Mouse (Mus musculus): ENCODE results near the gene Cpeb4. TPM values are rescaled to one million over a fixed set of nuclear protein-coding genes. Genes with fewer than 3 reads are reported as not detected.

Gene Cpeb4
- polyA plus RNA-seq, 1 experiment from 2014 or later: 14.8 TPM

DNA sequence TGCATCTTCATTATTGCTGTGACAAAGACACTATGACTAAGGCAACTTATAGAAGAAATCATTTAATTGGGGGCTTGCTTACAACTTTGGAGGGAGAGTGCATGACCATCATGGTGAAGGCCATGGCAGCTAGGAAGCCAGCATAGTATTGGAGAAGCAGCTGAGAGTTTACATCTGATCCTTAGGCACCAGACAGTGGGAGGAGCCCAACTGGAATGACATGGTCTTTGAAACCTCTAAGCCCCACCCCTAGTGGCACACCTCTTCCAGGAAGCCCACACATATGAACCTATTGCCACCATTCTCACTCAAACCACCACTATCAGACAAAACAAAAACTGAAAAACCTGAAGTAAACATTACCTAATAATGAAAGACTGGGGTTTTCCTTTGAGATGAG is 88.1 kb downstream of the Cpeb4 start:
- Histone ChIP-seq H3K27me3 (ENCODE audit: control insufficient read depth, insufficient read depth, low read length) (no peaks in the 10 kb centered on the region), H3K9me3 (ENCODE audit: control insufficient read depth, low read length) (no peaks in the 10 kb centered on the region), H3K4me3 (ENCODE audit: control insufficient read depth in 1 of 2, insufficient read depth in 1 of 2, low read depth in 1 of 2, low read length in 2 of 2) (no peak overlapping the region), H3K4me2 (ENCODE audit: low read length) (no peak overlapping the region), H3K36me3 (ENCODE audit: control insufficient read depth, insufficient read depth, low read length) (no peaks in the 10 kb centered on the region), H3K27ac (replicated peaks in 1 of 2; ENCODE audit: control insufficient read depth in 1 of 2, insufficient read depth in 1 of 2, low read depth in 2 of 2, low read length in 2 of 2) (no peak overlapping the region), H3K4me1 (ENCODE audit: control insufficient read depth in 2 of 2, insufficient read depth in 2 of 2, low read length in 2 of 2) (no peaks in the 10 kb centered on the region), H3K9ac (ENCODE audit: low read length) (no peak overlapping the region)
- no peak for ATAC-seq (ENCODE audit: insufficient number of reproducible peaks, insufficient read depth, low FRiP score, low read depth)

DNA sequence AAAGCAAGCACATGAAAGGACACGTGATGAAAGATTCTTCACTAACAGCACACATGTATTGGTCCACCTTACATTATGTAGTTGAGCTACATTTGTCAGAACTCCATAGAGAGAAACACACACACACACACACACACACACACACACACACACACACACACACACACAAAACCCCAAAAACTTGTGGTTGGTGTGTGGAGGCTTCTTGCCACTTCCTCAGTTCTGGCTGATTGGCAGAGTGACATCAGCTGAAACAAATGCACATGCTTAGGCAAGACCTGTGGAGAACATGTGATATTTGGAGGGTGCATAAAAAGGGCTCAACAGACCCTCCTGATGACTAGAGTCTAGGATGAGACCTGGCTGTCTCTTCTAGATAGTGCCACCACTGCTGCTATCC is 92.0 kb downstream of the Cpeb4 start:
- H3K27ac ChIP-seq (replicated peaks in 1 of 2; ENCODE audit: control insufficient read depth in 1 of 2, insufficient read depth in 1 of 2, low read depth in 2 of 2, low read length in 2 of 2): no peak overlapping the region
- H3K36me3 ChIP-seq (ENCODE audit: control insufficient read depth, insufficient read depth, low read length): no peaks in the 10 kb centered on the region
- H3K4me3 ChIP-seq (ENCODE audit: control insufficient read depth in 1 of 2, insufficient read depth in 1 of 2, low read depth in 1 of 2, low read length in 2 of 2): no peak overlapping the region
- no peaks in the 10 kb centered on the region for H3K9me3 ChIP-seq (ENCODE audit: control insufficient read depth, low read length)
- H3K9ac ChIP-seq (ENCODE audit: low read length): no peak overlapping the region
- H3K4me2 ChIP-seq (ENCODE audit: low read length): no peak overlapping the region
- no peaks in the 10 kb centered on the region for H3K27me3 ChIP-seq (ENCODE audit: control insufficient read depth, insufficient read depth, low read length)
- H3K4me1 ChIP-seq (ENCODE audit: control insufficient read depth in 2 of 2, insufficient read depth in 2 of 2, low read length in 2 of 2): peaks cover 5 to 7% of the 10 kb centered on the region in 2 experiments; a peak in 2 of 4 replicates
- no peak for ATAC-seq (ENCODE audit: insufficient number of reproducible peaks, insufficient read depth, low FRiP score, low read depth)
- WGBS: 88% methylated on average over 1 of the region's 1 CpGs

DNA sequence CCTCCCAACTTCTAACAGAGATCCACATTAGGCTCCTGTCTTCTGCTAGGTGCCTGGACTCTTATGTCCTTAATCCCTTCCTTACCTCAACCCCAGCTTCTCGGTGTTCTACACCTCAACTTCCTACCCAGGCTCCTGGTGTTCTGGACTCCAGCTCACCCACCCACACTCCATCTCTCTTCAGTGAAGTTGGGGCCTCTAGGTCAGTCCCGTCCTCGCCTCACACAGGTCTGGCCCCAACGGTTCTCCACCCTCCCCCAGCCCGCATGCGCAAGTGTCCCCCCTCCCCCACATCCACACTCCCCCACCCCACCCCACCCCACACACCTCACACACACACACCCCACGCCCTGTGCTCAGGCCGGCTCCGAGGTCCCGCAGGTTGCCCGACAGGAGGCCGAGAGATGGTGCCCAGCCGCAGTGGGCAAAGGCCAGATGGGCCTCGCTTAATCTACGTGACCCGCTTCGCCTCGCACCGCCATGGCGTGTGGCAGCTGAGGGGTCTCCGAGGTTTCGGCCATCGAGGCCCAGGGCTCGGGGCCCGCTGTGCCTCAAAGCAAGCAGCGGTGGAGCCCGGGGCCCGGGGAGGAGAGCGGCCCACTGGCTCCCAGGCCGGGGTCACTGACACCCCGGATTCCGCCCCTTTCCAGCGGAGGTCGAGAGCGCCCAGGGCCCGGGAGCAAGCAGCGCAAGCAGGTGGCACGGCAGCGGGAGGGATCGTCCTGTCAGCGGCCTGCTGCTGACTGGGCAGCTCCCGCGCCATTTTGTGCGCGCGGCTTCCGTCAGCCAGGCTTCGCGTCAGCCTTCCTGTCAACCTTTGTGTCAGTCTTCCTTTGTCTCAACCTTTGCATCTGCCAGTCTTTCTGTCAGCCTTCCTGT is 93.5 kb downstream of the Cpeb4 start, which contains the start of gene 4930524B15Rik:
4930524B15Rik (plus strand) TSS at position 337 of the 879 bp plus-strand sequence.
- no peaks in the 10 kb centered on the region for H3K27me3 ChIP-seq (ENCODE audit: control insufficient read depth, insufficient read depth, low read length)
- H3K27ac ChIP-seq (replicated peaks in 1 of 2; ENCODE audit: control insufficient read depth in 1 of 2, insufficient read depth in 1 of 2, low read depth in 2 of 2, low read length in 2 of 2): no peak within 1 kb of the TSS
- no peak for ATAC-seq (ENCODE audit: insufficient number of reproducible peaks, insufficient read depth, low FRiP score, low read depth)
- H3K9me3 ChIP-seq (ENCODE audit: control insufficient read depth, low read length): no peaks in the 10 kb centered on the region
- peak within 1 kb of the TSS; percentile 74 for H3K9ac ChIP-seq (ENCODE audit: low read length)
- 31% methylated on average over 48 of the region's 49 CpGs for WGBS
- peak within 1 kb of the TSS; percentile 76 for H3K4me2 ChIP-seq (ENCODE audit: low read length)
- peak within 1 kb of the TSS; percentile 23 to 36 for H3K4me3 ChIP-seq (ENCODE audit: control insufficient read depth in 1 of 2, insufficient read depth in 1 of 2, low read depth in 1 of 2, low read length in 2 of 2)
- peaks cover 5 to 7% of the 10 kb centered on the region in 2 experiments; a peak in 2 of 4 replicates for H3K4me1 ChIP-seq (ENCODE audit: control insufficient read depth in 2 of 2, insufficient read depth in 2 of 2, low read length in 2 of 2)
- no peaks in the 10 kb centered on the region for H3K36me3 ChIP-seq (ENCODE audit: control insufficient read depth, insufficient read depth, low read length)

DNA sequence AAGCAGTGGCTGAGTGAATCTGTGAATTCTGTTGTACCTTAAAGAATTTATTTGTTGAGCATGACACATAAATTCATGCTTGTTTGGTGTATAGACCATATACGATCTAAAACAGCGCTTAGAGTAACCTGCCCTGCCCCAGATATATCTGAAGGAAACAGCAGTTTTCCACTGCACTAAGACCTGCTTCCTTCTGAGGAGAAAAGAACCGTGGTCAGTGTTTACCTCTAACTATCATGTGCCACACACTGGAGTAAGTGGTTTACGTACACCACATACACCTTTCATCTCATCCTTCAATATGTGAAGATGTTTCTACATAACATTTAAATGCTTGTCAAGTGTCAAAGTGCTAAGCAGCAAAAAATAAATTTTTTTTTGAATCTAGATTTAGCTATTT is 102.1 kb downstream of the Cpeb4 start:
- Histone ChIP-seq H3K4me1 (ENCODE audit: control insufficient read depth in 2 of 2, insufficient read depth in 2 of 2, low read length in 2 of 2) (no peaks in the 10 kb centered on the region), H3K9ac (ENCODE audit: low read length) (no peak overlapping the region), H3K4me3 (ENCODE audit: control insufficient read depth in 1 of 2, insufficient read depth in 1 of 2, low read depth in 1 of 2, low read length in 2 of 2) (no peak overlapping the region), H3K27ac (replicated peaks in 1 of 2; ENCODE audit: control insufficient read depth in 1 of 2, insufficient read depth in 1 of 2, low read depth in 2 of 2, low read length in 2 of 2) (no peak overlapping the region), H3K27me3 (ENCODE audit: control insufficient read depth, insufficient read depth, low read length) (no peaks in the 10 kb centered on the region), H3K36me3 (ENCODE audit: control insufficient read depth, insufficient read depth, low read length) (no peaks in the 10 kb centered on the region), H3K4me2 (ENCODE audit: low read length) (no peak overlapping the region), H3K9me3 (ENCODE audit: control insufficient read depth, low read length) (no peaks in the 10 kb centered on the region)
- 66% methylated on average over 4 of the region's 4 CpGs for WGBS
- ATAC-seq (ENCODE audit: insufficient number of reproducible peaks, insufficient read depth, low FRiP score, low read depth): no peak

DNA sequence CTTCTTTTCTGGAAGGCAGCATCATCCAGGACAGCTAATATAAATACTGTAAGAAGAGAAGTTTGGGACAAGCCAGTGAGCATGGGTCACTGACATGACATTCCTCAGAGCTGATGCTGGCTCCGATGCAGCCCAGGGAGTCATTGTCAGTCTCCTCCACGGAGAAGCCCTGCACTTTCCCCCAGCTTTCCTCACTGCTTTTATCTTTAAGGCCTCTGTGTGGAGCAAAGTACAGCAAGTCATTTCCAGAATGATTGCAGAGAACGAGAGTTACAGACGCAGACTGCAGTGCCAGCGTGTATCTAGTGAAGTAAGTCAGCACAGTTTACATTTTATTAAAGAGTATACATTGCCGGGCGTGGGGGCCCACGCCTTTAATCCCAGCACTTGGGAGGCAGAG is 102.8 kb downstream of the Cpeb4 start:
- Histone ChIP-seq H3K4me1 (ENCODE audit: control insufficient read depth in 2 of 2, insufficient read depth in 2 of 2, low read length in 2 of 2) (no peaks in the 10 kb centered on the region), H3K4me2 (ENCODE audit: low read length) (no peak overlapping the region), H3K27ac (replicated peaks in 1 of 2; ENCODE audit: control insufficient read depth in 1 of 2, insufficient read depth in 1 of 2, low read depth in 2 of 2, low read length in 2 of 2) (no peak overlapping the region), H3K36me3 (ENCODE audit: control insufficient read depth, insufficient read depth, low read length) (no peaks in the 10 kb centered on the region), H3K9me3 (ENCODE audit: control insufficient read depth, low read length) (peaks cover 4% of the 10 kb centered on the region; the same call in 1 of the 2 replicates), H3K9ac (ENCODE audit: low read length) (no peak overlapping the region), H3K27me3 (ENCODE audit: control insufficient read depth, insufficient read depth, low read length) (no peaks in the 10 kb centered on the region), H3K4me3 (ENCODE audit: control insufficient read depth in 1 of 2, insufficient read depth in 1 of 2, low read depth in 1 of 2, low read length in 2 of 2) (no peak overlapping the region)
- WGBS: 41% methylated on average over 8 of the region's 8 CpGs
- ATAC-seq (ENCODE audit: insufficient number of reproducible peaks, insufficient read depth, low FRiP score, low read depth): no peak

DNA sequence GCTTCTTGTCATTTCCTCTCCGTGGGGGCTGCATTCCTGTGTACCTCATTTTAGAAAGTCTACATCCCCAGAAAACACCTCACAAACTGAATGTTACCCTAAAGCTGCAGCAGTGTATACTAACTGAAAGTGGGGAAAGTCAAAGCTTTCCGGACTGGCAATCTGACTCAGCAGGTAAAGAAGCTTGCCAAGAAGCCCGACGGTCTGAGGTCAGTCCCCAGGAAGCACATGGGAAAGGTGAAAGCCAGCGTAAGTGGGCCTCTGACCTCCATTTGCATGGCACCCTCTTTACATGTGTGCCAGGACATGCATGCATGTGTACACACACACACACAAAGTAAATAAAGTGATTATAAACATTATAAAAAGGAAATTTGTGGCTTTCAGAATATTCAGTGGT is 103.7 kb downstream of the Cpeb4 start:
- ATAC-seq (ENCODE audit: insufficient number of reproducible peaks, insufficient read depth, low FRiP score, low read depth): no peak
- WGBS: 72% methylated on average over 5 of the region's 5 CpGs
- H3K4me2 ChIP-seq (ENCODE audit: low read length): no peak overlapping the region
- peaks cover 9% of the 10 kb centered on the region; the same call in 1 of the 2 replicates for H3K9me3 ChIP-seq (ENCODE audit: control insufficient read depth, low read length)
- H3K36me3 ChIP-seq (ENCODE audit: control insufficient read depth, insufficient read depth, low read length): no peaks in the 10 kb centered on the region
- no peak overlapping the region for H3K9ac ChIP-seq (ENCODE audit: low read length)
- no peak overlapping the region for H3K4me3 ChIP-seq (ENCODE audit: control insufficient read depth in 1 of 2, insufficient read depth in 1 of 2, low read depth in 1 of 2, low read length in 2 of 2)
- no peaks in the 10 kb centered on the region for H3K4me1 ChIP-seq (ENCODE audit: control insufficient read depth in 2 of 2, insufficient read depth in 2 of 2, low read length in 2 of 2)
- H3K27me3 ChIP-seq (ENCODE audit: control insufficient read depth, insufficient read depth, low read length): no peaks in the 10 kb centered on the region
- H3K27ac ChIP-seq (replicated peaks in 1 of 2; ENCODE audit: control insufficient read depth in 1 of 2, insufficient read depth in 1 of 2, low read depth in 2 of 2, low read length in 2 of 2): no peak overlapping the region

DNA sequence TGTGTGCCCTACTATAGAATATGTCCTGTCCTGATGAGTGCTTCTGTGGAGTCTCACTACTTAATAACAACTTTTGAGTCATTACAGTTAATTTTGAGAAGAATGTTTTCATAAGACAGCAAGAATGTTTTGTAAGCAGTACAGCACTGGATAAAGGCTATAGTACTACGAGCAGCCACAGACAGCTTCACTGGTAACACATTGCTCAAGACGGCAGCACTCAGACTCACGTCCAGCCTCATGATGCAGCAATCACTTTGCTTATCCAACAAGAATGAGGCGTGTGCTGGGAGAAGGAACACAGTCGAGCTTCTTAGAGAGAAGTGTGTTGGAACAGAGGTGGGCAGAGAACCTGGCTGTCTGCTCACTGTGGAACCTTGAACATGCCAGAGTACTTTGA is 104.1 kb downstream of the Cpeb4 start:
- Histone ChIP-seq H3K9ac (ENCODE audit: low read length) (no peak overlapping the region), H3K36me3 (ENCODE audit: control insufficient read depth, insufficient read depth, low read length) (no peaks in the 10 kb centered on the region), H3K4me2 (ENCODE audit: low read length) (no peak overlapping the region), H3K4me1 (ENCODE audit: control insufficient read depth in 2 of 2, insufficient read depth in 2 of 2, low read length in 2 of 2) (no peaks in the 10 kb centered on the region), H3K27me3 (ENCODE audit: control insufficient read depth, insufficient read depth, low read length) (no peaks in the 10 kb centered on the region), H3K27ac (replicated peaks in 1 of 2; ENCODE audit: control insufficient read depth in 1 of 2, insufficient read depth in 1 of 2, low read depth in 2 of 2, low read length in 2 of 2) (no peak overlapping the region), H3K4me3 (ENCODE audit: control insufficient read depth in 1 of 2, insufficient read depth in 1 of 2, low read depth in 1 of 2, low read length in 2 of 2) (no peak overlapping the region), H3K9me3 (ENCODE audit: control insufficient read depth, low read length) (peaks cover 9% of the 10 kb centered on the region; the same call in 1 of the 2 replicates)
- ATAC-seq (ENCODE audit: insufficient number of reproducible peaks, insufficient read depth, low FRiP score, low read depth): no peak
- 46% methylated on average over 5 of the region's 5 CpGs for WGBS

Data from heart, embryonic 14.5 days (tissue).